Mouse (Mus musculus): ENCODE results near the gene Noxo1. TPM values are rescaled to one million over a fixed set of nuclear protein-coding genes. Genes with fewer than 3 reads are reported as not detected.
"Not testable (repeated sequence)": the region's sequence is repeated elsewhere in the genome, so short reads cannot be mapped to it uniquely, and the experiment has no call there.

Gene Noxo1
- polyA plus RNA-seq, 1 experiment, result 63.2 TPM

DNA sequence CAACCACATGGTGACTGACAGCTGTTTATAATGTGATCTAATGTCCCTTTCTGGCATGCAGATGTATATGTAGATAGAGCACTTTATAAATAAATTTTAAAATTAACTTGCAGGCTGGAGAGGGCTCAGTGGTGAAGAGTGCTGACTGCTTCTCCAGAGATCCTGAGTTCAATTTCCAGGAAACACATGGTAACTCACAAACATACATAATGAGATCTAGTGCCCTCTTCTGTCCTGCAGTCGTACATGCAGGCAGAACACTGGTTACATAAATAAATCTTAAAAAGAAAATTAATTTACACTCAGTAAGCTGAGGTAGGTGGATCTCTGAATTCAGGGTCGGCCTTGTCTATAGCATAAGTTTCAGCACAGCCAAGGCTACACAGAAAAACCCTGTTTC is 12.6 kb downstream of the Noxo1 start:
- TF ChIP-seq CTCF (IDR thresholded peaks at IDR 0.05; ENCODE audit: control insufficient read depth, insufficient read depth, insufficient replicate concordance, low read depth, low read length) (no peak), POLR2A (IDR thresholded peaks at IDR 0.05; ENCODE audit: control insufficient read depth, low read depth, low read length) (no peak)
- H3K4me1 ChIP-seq (ENCODE audit: control insufficient read depth, insufficient read depth, low read length), result peaks cover 3% of the 10 kb centered on the region

GRCm38 (mm10) chr17:24715556-24715955 is 19.5 kb downstream of the Noxo1 start:
- no peak overlapping the region for H3K27ac ChIP-seq (ENCODE audit: control insufficient read depth, insufficient read depth, low read depth, low read length)
- H3K4me3 ChIP-seq (ENCODE audit: control insufficient read depth, low read depth, low read length), result peak overlapping the region; percentile 96
- no peaks in the 10 kb centered on the region for H3K27me3 ChIP-seq (ENCODE audit: control insufficient read depth, insufficient read depth, low read length)
- no peaks in the 10 kb centered on the region; the same call in 1 of the 2 replicates for H3K36me3 ChIP-seq (ENCODE audit: control insufficient read depth, insufficient read depth, low read length)
- H3K4me1 ChIP-seq (ENCODE audit: control insufficient read depth, insufficient read depth, low read length), result no peaks in the 10 kb centered on the region
- no peak for TF ChIP-seq CTCF (IDR thresholded peaks at IDR 0.05; ENCODE audit: control insufficient read depth, insufficient read depth, insufficient replicate concordance, low read depth, low read length)
- TF ChIP-seq POLR2A (IDR thresholded peaks at IDR 0.05; ENCODE audit: control insufficient read depth, low read depth, low read length), result no peak

More for the DNA sequence above, 12.6 kb downstream of the Noxo1 start:
- H3K36me3 ChIP-seq (ENCODE audit: control insufficient read depth, insufficient read depth, low read length), result no peaks in the 10 kb centered on the region; the same call in 1 of the 2 replicates
- no peak overlapping the region for H3K27ac ChIP-seq (ENCODE audit: control insufficient read depth, insufficient read depth, low read depth, low read length)
- H3K27me3 ChIP-seq (ENCODE audit: control insufficient read depth, insufficient read depth, low read length), result no peaks in the 10 kb centered on the region
- H3K4me3 ChIP-seq (ENCODE audit: control insufficient read depth, low read depth, low read length), result no peak overlapping the region

DNA sequence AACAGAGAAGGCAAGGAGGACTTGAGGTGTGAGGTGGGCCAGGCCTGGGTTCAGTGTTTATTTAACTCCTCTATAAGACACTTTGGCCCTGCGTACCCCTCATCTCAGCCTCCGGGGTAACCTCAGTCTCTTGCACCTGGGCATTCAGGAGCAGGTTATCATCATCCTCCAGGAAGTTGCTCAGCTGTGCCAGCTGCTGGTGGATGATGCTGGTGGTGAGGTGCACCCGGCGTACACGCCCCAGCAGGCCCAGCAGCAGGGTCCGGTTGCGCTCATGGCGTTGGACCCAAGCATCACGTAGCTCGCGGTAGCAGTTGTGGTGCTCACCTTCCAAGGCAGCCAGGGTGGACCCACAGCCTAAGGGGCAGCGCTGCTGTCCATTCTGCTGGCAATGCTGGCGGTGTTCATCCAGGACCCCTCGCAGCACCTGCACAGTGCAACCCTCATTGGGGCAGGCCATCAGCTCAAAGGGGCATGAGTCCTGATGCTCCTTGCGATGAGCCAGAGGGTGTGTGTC is 20.2 kb downstream of the Noxo1 start:
- H3K4me1 ChIP-seq (ENCODE audit: control insufficient read depth, insufficient read depth, low read length), result no peaks in the 10 kb centered on the region
- H3K36me3 ChIP-seq (ENCODE audit: control insufficient read depth, insufficient read depth, low read length), result no peaks in the 10 kb centered on the region; the same call in 1 of the 2 replicates
- peak overlapping the region; percentile 96 for H3K4me3 ChIP-seq (ENCODE audit: control insufficient read depth, low read depth, low read length)
- no peak overlapping the region for H3K27ac ChIP-seq (ENCODE audit: control insufficient read depth, insufficient read depth, low read depth, low read length)
- TF ChIP-seq CTCF (IDR thresholded peaks at IDR 0.05; ENCODE audit: control insufficient read depth, insufficient read depth, insufficient replicate concordance, low read depth, low read length) (no peak), POLR2A (IDR thresholded peaks at IDR 0.05; ENCODE audit: control insufficient read depth, low read depth, low read length) (no peak)
- H3K27me3 ChIP-seq (ENCODE audit: control insufficient read depth, insufficient read depth, low read length), result no peaks in the 10 kb centered on the region

- Histone ChIP-seq H3K36me3 (ENCODE audit: control insufficient read depth, insufficient read depth, low read length) (no peaks in the 10 kb centered on the region; the same call in 1 of the 2 replicates), H3K27ac (ENCODE audit: control insufficient read depth, insufficient read depth, low read depth, low read length) (peak within 1 kb of the TSS; percentile 79), H3K4me3 (ENCODE audit: control insufficient read depth, low read depth, low read length) (peak within 1 kb of the TSS; percentile 96), H3K4me1 (ENCODE audit: control insufficient read depth, insufficient read depth, low read length) (no peaks in the 10 kb centered on the region), H3K27me3 (ENCODE audit: control insufficient read depth, insufficient read depth, low read length) (no peaks in the 10 kb centered on the region)
- peak; percentile 84; the same call in 1 of the 2 replicates for TF ChIP-seq POLR2A (IDR thresholded peaks at IDR 0.05; ENCODE audit: control insufficient read depth, low read depth, low read length)
- TF ChIP-seq CTCF (IDR thresholded peaks at IDR 0.05; ENCODE audit: control insufficient read depth, insufficient read depth, insufficient replicate concordance, low read depth, low read length), result no peak
Measured at GRCm38 (mm10) chr17:24717943-24718342, 21.9 kb downstream of the Noxo1 start, which contains the start of the genes Rnf151 and Rps2. TSS of gene Rnf151 (minus strand) at chr17:24718063. TSS of gene Rps2 (plus strand) at chr17:24718116.

DNA sequence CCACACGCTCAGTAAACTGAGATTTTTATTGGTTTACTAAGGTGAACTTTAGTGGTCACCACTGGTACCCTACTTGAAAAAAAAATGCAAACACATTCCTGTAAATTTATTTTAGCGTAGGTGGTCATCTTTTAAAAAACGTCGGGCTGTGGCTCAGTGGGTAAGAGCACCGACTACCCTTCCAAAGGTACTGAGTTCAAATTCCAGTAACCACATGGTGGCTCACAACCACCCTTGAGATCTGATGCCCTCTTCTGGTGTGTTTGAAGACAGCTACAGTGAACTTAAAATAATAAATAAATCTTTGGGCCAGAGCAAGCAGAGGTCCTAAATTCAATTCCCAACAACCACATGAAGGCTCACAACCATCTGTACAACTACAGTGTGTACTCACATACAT is 22.9 kb downstream of the Noxo1 start:
- Histone ChIP-seq H3K27ac (ENCODE audit: control insufficient read depth, insufficient read depth, low read depth, low read length) (peak overlapping the region; percentile 79; the same call in 1 of the 2 replicates), H3K4me3 (ENCODE audit: control insufficient read depth, low read depth, low read length) (peak overlapping the region; percentile 96)
- H3K36me3 ChIP-seq (ENCODE audit: control insufficient read depth, insufficient read depth, low read length); H3K4me1 ChIP-seq (ENCODE audit: control insufficient read depth, insufficient read depth, low read length); H3K27me3 ChIP-seq (ENCODE audit: control insufficient read depth, insufficient read depth, low read length): not testable (repeated sequence)

- H3K27me3 ChIP-seq (ENCODE audit: control insufficient read depth, insufficient read depth, low read length), result no peaks in the 10 kb centered on the region
- TF ChIP-seq CTCF (IDR thresholded peaks at IDR 0.05; ENCODE audit: control insufficient read depth, insufficient read depth, insufficient replicate concordance, low read depth, low read length), result 0 out of 2 replicates have a peak, but pooled peaks have one; percentile 8
- peak; percentile 99 for TF ChIP-seq POLR2A (IDR thresholded peaks at IDR 0.05; ENCODE audit: control insufficient read depth, low read depth, low read length)
- no peaks in the 10 kb centered on the region; the same call in 1 of the 2 replicates for H3K36me3 ChIP-seq (ENCODE audit: control insufficient read depth, insufficient read depth, low read length)
- H3K27ac ChIP-seq (ENCODE audit: control insufficient read depth, insufficient read depth, low read depth, low read length), result peak overlapping the region; percentile 91
- H3K4me3 ChIP-seq (ENCODE audit: control insufficient read depth, low read depth, low read length), result peak overlapping the region; percentile 96
- H3K4me1 ChIP-seq (ENCODE audit: control insufficient read depth, insufficient read depth, low read length), result peaks cover 2% of the 10 kb centered on the region
Measured at GRCm38 (mm10) chr17:24719494-24720222, 23.6 kb downstream of the Noxo1 start.

DNA sequence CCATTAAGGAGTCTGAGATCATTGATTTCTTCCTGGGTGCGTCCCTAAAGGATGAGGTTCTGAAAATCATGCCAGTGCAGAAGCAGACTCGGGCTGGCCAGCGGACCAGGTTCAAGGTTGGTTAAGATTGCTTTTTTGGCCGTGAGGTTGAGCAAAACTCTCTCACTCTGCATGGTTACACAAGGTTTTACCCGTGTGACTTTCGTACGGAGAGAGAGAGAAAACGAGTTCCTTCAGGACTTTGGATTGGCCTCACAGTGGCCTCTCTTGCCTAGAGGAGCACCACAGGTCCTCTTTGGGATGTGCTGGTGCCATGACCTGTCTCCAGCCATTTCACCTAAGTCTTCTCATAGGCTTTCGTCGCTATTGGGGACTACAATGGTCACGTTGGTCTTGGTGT is 24.6 kb downstream of the Noxo1 start:
- peak overlapping the region; percentile 96 for H3K4me3 ChIP-seq (ENCODE audit: control insufficient read depth, low read depth, low read length)
- H3K27ac ChIP-seq (ENCODE audit: control insufficient read depth, insufficient read depth, low read depth, low read length), result peak overlapping the region; percentile 44
- H3K4me1 ChIP-seq (ENCODE audit: control insufficient read depth, insufficient read depth, low read length); H3K27me3 ChIP-seq (ENCODE audit: control insufficient read depth, insufficient read depth, low read length); H3K36me3 ChIP-seq (ENCODE audit: control insufficient read depth, insufficient read depth, low read length): not testable (repeated sequence)

DNA sequence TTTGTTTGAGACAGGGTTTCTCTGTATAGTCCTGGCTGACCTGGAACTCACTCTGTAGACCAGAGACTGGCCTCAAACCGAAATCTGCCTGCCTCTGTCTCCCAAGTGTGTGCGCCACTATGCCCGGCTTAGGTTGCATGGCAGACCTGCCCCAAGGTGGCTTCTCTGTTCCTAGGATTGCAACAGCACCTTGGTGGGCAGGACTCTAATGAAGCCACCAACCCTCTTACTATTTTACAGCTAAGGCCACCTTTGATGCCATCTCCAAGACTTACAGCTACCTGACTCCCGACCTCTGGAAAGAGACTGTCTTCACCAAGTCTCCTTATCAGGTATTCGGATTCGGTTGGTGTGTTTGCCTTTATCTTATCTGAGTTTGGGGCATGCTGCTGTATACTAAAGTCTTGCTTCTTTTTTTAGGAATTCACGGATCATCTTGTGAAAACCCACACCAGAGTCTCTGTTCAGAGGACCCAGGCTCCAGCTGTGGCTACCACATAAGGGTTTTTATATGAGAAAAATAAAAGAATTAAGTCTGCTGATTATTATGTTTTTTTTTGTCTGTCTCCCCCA is 25.4 kb downstream of the Noxo1 start:
- peak overlapping the region; percentile 25 for H3K4me3 ChIP-seq (ENCODE audit: control insufficient read depth, low read depth, low read length)
- H3K27me3 ChIP-seq (ENCODE audit: control insufficient read depth, insufficient read depth, low read length); H3K4me1 ChIP-seq (ENCODE audit: control insufficient read depth, insufficient read depth, low read length); H3K27ac ChIP-seq (ENCODE audit: control insufficient read depth, insufficient read depth, low read depth, low read length); H3K36me3 ChIP-seq (ENCODE audit: control insufficient read depth, insufficient read depth, low read length): not testable (repeated sequence)

Measured in testis, adult 2 months (tissue).